Mouse (Mus musculus) lung, embryonic 15.5 days (tissue): ENCODE data around the gene Olfr698. TPM values are rescaled to one million over a fixed set of nuclear protein-coding genes. Genes with fewer than 3 reads are reported as not detected.

Source experiments
- polyA plus RNA-seq: library from polyadenylated mRNA; unstranded; fragments of >200 nt; fragmentation: Nextera tagmentation; extraction: Ambion mirVana; gene quantifications from 2 replicates; pipeline ENCODE4 v1.2.1, GENCODE M21; 2015

The Olfr698 gene
- polyA plus RNA-seq, 1 experiment from 2014 or later: not detected

Other genes with a start within 250 kb of the Olfr698 start
- not detected in 2 replicates for gene Olfr693, start 74.8 kb downstream of the Olfr698 start, polyA plus RNA-seq
- gene Olfr694, start 63.6 kb downstream of the Olfr698 start, polyA plus RNA-seq: not detected in 2 replicates
- not detected in 2 replicates for gene Olfr695, start 39.0 kb downstream of the Olfr698 start, polyA plus RNA-seq
- not detected in 2 replicates for gene Olfr697, start 13.0 kb downstream of the Olfr698 start, polyA plus RNA-seq
- gene Olfr699, start 37.8 kb upstream of the Olfr698 start, polyA plus RNA-seq: not detected in 2 replicates
- not detected in 2 replicates for gene Olfr700, start 53.4 kb upstream of the Olfr698 start, polyA plus RNA-seq
- gene Olfr701, start 58.7 kb upstream of the Olfr698 start, polyA plus RNA-seq: not detected in 2 replicates
- gene Olfr702, start 78.5 kb upstream of the Olfr698 start, polyA plus RNA-seq: not detected in 2 replicates
- gene Olfr703, start 88.0 kb upstream of the Olfr698 start, polyA plus RNA-seq: not detected in 2 replicates
- gene Olfr704, start 107.8 kb upstream of the Olfr698 start, polyA plus RNA-seq: not detected in 2 replicates
- not detected in 2 replicates for gene Olfr705, start 121.5 kb upstream of the Olfr698 start, polyA plus RNA-seq
- gene Olfr706, start 132.8 kb upstream of the Olfr698 start, polyA plus RNA-seq: not detected in 2 replicates
- not detected in 2 replicates for gene Olfr707, start 145.8 kb upstream of the Olfr698 start, polyA plus RNA-seq
- gene Olfr1532-ps1, start 152.6 kb upstream of the Olfr698 start, polyA plus RNA-seq: not detected in 2 replicates
- not detected in 2 replicates for gene Olfr709-ps1, start 176.8 kb upstream of the Olfr698 start, polyA plus RNA-seq
- not detected in 2 replicates for gene Olfr710, start 192.9 kb upstream of the Olfr698 start, polyA plus RNA-seq
- gene Olfr6, start 208.5 kb upstream of the Olfr698 start, polyA plus RNA-seq: not detected in 2 replicates
- gene Olfr711, start 220.1 kb upstream of the Olfr698 start, polyA plus RNA-seq: not detected in 2 replicates